In genomic region chr15:101627884-101628283, GRCm38 (mm10) we compare ENCODE assay signal across 28 mouse cellular contexts. TPM values are rescaled to one million over a fixed set of nuclear protein-coding genes. Genes with fewer than 3 reads are reported as not detected.
"Had no signal": no experiment of that assay in that cellular context is flagged by ENCODE, and none has a peak within 500 bp of the region (broad histone marks: within the 10 kb centered on the region; RNA-seq: fewer than 3 reads in every experiment).

Gene Gm5414 (minus strand): TSS chr15:101628188.

- DNase-seq: heart, postnatal 10 days; heart, postnatal 14 days; heart, postnatal 36 days; heart, postnatal 4 days; kidney, adult 11 months; kidney, adult 18-20 months; kidney, adult 2 months; kidney, adult 8-10 months; kidney, adult 9 months; kidney, postnatal 10 days; kidney, postnatal 14 days; kidney, postnatal 25 days; kidney, postnatal 36 days; kidney, postnatal 4 days; layer of hippocampus, adult 9-11 months; layer of hippocampus, postnatal 36 days had no signal

RNA-seq across cellular contexts. Expression of gene Gm5414, which starts in this region (rescaled TPM):
- total RNA-seq: heart, postnatal 10 days; heart, postnatal 14 days; heart, postnatal 25 days; heart, postnatal 36 days; heart, postnatal 4 days; hematopoietic stem cell, adult 5-6 weeks; hindbrain, postnatal 0 days; layer of hippocampus, adult 18-20 months; layer of hippocampus, adult 2 months; layer of hippocampus, adult 8-10 months; layer of hippocampus, postnatal 10 days; layer of hippocampus, postnatal 14 days; layer of hippocampus, postnatal 25 days; layer of hippocampus, postnatal 36 days; left cerebral cortex, adult 18-20 months; left cerebral cortex, adult 2 months; left cerebral cortex, adult 8-10 months had no signal
